Mouse (Mus musculus) left cerebral cortex, adult 18-20 months (tissue): ENCODE measurements around the gene Fjx1. TPM values are rescaled to one million over a fixed set of nuclear protein-coding genes. Genes with fewer than 3 reads are reported as not detected.

Experiments
- DNase-seq, 2 experiments: peaks; one replicate each; pipeline ENCODE4 v3.0.0; 2021 to 2022; ENCODE audit warnings: low spot score in 2 of 2, mixed read lengths in 1 of 2
- long read RNA-seq, 2 experiments: library from polyadenylated mRNA; stranded (forward); transcript quantifications; one replicate each; pipeline ENCODE4 v2.0.0; 2021
- total RNA-seq, 2 experiments: library from RNA; stranded (reverse); gene quantifications; 2 replicates each; pipeline ENCODE4 v1.2.3; 2021

Fjx1 gene
- total RNA-seq, result 10 to 100 TPM; 64.0 to 69.9 TPM
- long read RNA-seq, experiment 1, transcript Fjx1-201 (1 exons, 3,134 nt), result major isoform, 158 of 158 reads
- long read RNA-seq, experiment 1, partial matches to known transcripts, result 0 of 158 reads
- long read RNA-seq, experiment 1, other reads (novel, unspliced or antisense), result 0 of 158 reads
- long read RNA-seq, experiment 2, transcript Fjx1-201 (1 exons, 3,134 nt), result major isoform, 158 of 158 reads
- long read RNA-seq, experiment 2, partial matches to known transcripts, result 0 of 158 reads
- long read RNA-seq, experiment 2, other reads (novel, unspliced or antisense), result 0 of 158 reads

GRCm38 (mm10) chr2:102451671-102452549, at the start of gene Fjx1:
Fjx1 (minus strand) TSS chr2:102452499.
- DNase-seq, result peak in 1 of 2 experiments; percentile 22

- DNase-seq, result no peak
Measured at GRCm38 (mm10) chr2:102500001-102500689, 47.8 kb upstream of the Fjx1 start.

- DNase-seq, result no peak
Measured at GRCm38 (mm10) chr2:102480738-102481137, 28.4 kb upstream of the Fjx1 start.

- DNase-seq, result no peak
Measured at GRCm38 (mm10) chr2:102476101-102476500, 23.8 kb upstream of the Fjx1 start.

- DNase-seq, result peak in 1 of 2 experiments; percentile 24
Measured at GRCm38 (mm10) chr2:102468645-102469044, 16.3 kb upstream of the Fjx1 start.

GRCm38 (mm10) chr2:102464342-102464732, 12.0 kb upstream of the Fjx1 start:
- DNase-seq, result no peak

- DNase-seq, result peak; percentile 15 to 62
Measured at GRCm38 (mm10) chr2:102463587-102464341, 11.5 kb upstream of the Fjx1 start.

- DNase-seq, result no peak
Measured at GRCm38 (mm10) chr2:102461491-102461890, 9.2 kb upstream of the Fjx1 start.

GRCm38 (mm10) chr2:102455126-102455525, 2.8 kb upstream of the Fjx1 start:
- no peak for DNase-seq

- no peak for DNase-seq
Measured at GRCm38 (mm10) chr2:102453447-102453846, 1.1 kb upstream of the Fjx1 start.

- DNase-seq, result peak; percentile 26 to 53
Measured at GRCm38 (mm10) chr2:102450761-102451670, 1.3 kb downstream of the Fjx1 start.

- DNase-seq, result peak; percentile 59 to 67
Measured at GRCm38 (mm10) chr2:102450248-102450760, 2.0 kb downstream of the Fjx1 start.

GRCm38 (mm10) chr2:102449630-102450247, 2.6 kb downstream of the Fjx1 start:
- peak; percentile 18 to 25 for DNase-seq

GRCm38 (mm10) chr2:102449056-102449455, 3.2 kb downstream of the Fjx1 start:
- DNase-seq, result no peak

- no peak for DNase-seq
Measured at GRCm38 (mm10) chr2:102447831-102448230, 4.5 kb downstream of the Fjx1 start.

GRCm38 (mm10) chr2:102446851-102447250, 5.4 kb downstream of the Fjx1 start:
- no peak for DNase-seq

- DNase-seq, result no peak
Measured at GRCm38 (mm10) chr2:102437357-102438030, 14.8 kb downstream of the Fjx1 start.

GRCm38 (mm10) chr2:102433879-102434278, 18.4 kb downstream of the Fjx1 start:
- no peak for DNase-seq

GRCm38 (mm10) chr2:102431084-102431483, 21.2 kb downstream of the Fjx1 start:
- no peak for DNase-seq
